Mouse (Mus musculus): ENCODE measurements at regions not wholly inside any gene's neighbourhood (a gene's known extent, or its start where the extent isn't known, plus 50 kb on each side); places are given as distances from the start of the nearest gene placed in this dataset.

DNA sequence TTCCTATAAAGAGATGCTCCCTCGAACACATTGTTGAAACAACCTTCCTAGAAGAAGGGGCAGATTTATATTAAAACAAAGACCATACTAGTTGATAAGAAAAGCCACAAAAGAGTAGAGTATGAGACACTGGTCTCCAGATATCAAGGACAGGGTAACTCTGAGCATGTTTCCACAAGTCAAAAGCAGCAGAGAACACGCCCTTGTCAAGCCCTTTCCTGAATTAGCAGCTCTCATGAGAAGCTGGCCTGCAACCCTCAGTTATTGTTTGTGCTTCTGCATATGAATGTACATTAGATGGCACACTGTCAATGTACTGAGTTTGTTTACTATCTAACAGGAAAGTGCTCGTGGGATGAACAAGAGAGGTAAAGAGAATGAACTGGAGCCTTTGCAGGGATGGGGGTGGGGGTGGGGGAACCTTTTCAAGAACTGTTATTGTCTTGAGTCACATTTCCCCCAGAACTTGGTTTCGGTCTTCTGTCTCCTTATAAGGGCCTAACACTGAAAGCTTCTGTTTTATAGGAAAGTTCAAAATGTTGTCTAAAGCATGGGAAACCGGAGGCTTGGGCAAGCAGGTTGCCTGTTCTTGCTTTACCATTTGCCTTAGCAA lies 228.6 kb upstream of the Zpld1 start:
- DNase-seq (ENCODE audit: low spot score): no peak
- no peaks in the 10 kb centered on the region for H3K36me3 ChIP-seq (ENCODE audit: control insufficient read depth, insufficient read depth, low read length)
- no peak overlapping the region for H3K9ac ChIP-seq (ENCODE audit: low read depth, low read length)
- H3K27me3 ChIP-seq (replicated peaks; ENCODE audit: control insufficient read depth, insufficient read depth, low read length): no peaks in the 10 kb centered on the region
- ATAC-seq (replicated peaks; ENCODE audit: low FRiP score): no peak
- H3K27ac ChIP-seq (ENCODE audit: low read depth, low read length): no peak overlapping the region
- H3K9me3 ChIP-seq (ENCODE audit: control insufficient read depth, low read length): no peaks in the 10 kb centered on the region
- no peak overlapping the region for H3K4me3 ChIP-seq (ENCODE audit: low read depth, low read length)
- no peaks in the 10 kb centered on the region for H3K4me1 ChIP-seq (replicated peaks; ENCODE audit: control insufficient read depth, insufficient read depth, low read length)
- 65% methylated on average over 5 of the region's 5 CpGs for WGBS
- H3K4me2 ChIP-seq: no peak overlapping the region

DNA sequence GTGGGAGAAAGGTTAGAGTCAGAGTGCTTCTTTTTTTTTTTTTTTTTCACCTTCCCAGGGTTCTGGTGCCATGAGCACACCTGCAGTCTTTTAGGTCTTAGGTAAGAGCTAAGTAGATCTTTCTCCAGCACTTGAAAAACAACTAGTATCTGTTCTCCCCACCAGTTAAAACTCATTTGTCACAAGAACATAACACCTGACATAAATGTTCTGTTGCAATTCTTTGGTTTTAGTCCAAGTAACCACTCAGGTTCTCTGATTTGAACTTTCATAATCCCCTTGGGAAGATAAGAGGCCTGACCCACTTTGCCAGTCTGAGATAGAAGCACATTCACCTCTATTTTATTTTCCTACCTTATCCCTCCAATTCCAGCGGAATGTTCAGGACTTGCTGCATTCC lies 225.5 kb upstream of the Zpld1 start:
- Histone ChIP-seq H3K4me3 (ENCODE audit: low read depth, low read length) (no peak overlapping the region), H3K36me3 (ENCODE audit: control insufficient read depth, insufficient read depth, low read length) (no peaks in the 10 kb centered on the region), H3K4me2 (no peak overlapping the region), H3K9me3 (ENCODE audit: control insufficient read depth, low read length) (no peaks in the 10 kb centered on the region), H3K9ac (ENCODE audit: low read depth, low read length) (no peak overlapping the region), H3K27ac (ENCODE audit: low read depth, low read length) (no peak overlapping the region), H3K27me3 (replicated peaks; ENCODE audit: control insufficient read depth, insufficient read depth, low read length) (no peaks in the 10 kb centered on the region), H3K4me1 (replicated peaks; ENCODE audit: control insufficient read depth, insufficient read depth, low read length) (no peaks in the 10 kb centered on the region)
- DNase-seq (ENCODE audit: low spot score): no peak
- ATAC-seq (replicated peaks; ENCODE audit: low FRiP score): no peak
- 80% methylated on average over 1 of the region's 1 CpGs for WGBS

DNA sequence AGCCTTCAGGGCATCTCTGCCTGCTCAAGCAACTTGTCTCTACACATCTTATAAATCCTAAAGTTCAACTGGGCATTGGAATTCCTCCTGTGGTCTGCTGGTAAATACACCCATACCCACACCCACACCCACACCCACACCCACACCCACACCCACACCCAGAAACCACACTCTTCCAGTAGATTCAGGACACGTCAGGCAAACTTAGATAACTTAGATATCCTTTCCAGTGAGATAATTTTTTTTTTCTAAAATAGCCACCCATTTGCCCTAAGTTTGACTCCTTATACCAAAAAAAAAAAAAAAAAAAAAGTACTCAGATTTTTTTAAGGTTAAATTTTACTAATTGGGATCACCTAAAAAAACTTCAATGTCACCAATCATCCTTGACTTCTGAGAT lies 224.5 kb upstream of the Zpld1 start:
- ATAC-seq (replicated peaks; ENCODE audit: low FRiP score): no peak
- H3K4me3 ChIP-seq (ENCODE audit: low read depth, low read length): no peak overlapping the region
- no peaks in the 10 kb centered on the region for H3K36me3 ChIP-seq (ENCODE audit: control insufficient read depth, insufficient read depth, low read length)
- no peaks in the 10 kb centered on the region for H3K9me3 ChIP-seq (ENCODE audit: control insufficient read depth, low read length)
- DNase-seq (ENCODE audit: low spot score): no peak
- H3K9ac ChIP-seq (ENCODE audit: low read depth, low read length): no peak overlapping the region
- 44% methylated on average over 1 of the region's 1 CpGs for WGBS
- no peak overlapping the region for H3K27ac ChIP-seq (ENCODE audit: low read depth, low read length)
- no peaks in the 10 kb centered on the region for H3K27me3 ChIP-seq (replicated peaks; ENCODE audit: control insufficient read depth, insufficient read depth, low read length)
- no peaks in the 10 kb centered on the region for H3K4me1 ChIP-seq (replicated peaks; ENCODE audit: control insufficient read depth, insufficient read depth, low read length)
- H3K4me2 ChIP-seq: no peak overlapping the region

DNA sequence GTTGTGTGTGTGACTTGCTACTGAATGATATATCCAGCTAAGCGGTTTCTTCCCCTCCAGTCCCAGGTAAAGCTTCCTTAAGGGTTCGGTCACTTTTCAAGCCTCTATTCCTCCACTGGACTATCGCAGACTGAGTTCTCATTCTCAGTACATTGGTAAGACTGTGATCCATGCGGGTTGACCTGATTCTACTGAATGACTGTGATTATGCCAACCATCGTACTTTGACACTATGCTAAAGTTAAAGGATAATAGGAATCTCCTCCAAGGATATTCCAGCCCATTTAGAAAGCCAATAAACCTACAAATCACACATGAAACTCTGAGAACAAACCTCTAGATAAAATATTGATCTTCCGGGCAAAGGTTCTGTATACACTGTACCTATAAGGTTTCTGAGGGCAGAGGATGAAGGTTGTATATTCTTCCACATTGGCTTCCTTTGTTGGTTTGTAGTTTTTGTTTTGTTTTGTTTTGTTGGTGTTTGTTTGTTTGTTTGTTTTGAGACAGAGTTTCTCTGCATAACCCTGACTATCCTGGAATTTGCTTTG lies 223.7 kb upstream of the Zpld1 start:
- no peak overlapping the region for H3K27ac ChIP-seq (ENCODE audit: low read depth, low read length)
- H3K27me3 ChIP-seq (replicated peaks; ENCODE audit: control insufficient read depth, insufficient read depth, low read length): no peaks in the 10 kb centered on the region
- no peak for ATAC-seq (replicated peaks; ENCODE audit: low FRiP score)
- H3K4me1 ChIP-seq (replicated peaks; ENCODE audit: control insufficient read depth, insufficient read depth, low read length): no peaks in the 10 kb centered on the region
- no peak for DNase-seq (ENCODE audit: low spot score)
- 89% methylated on average over 6 of the region's 6 CpGs for WGBS
- H3K9ac ChIP-seq (ENCODE audit: low read depth, low read length): no peak overlapping the region
- no peak overlapping the region for H3K4me2 ChIP-seq
- no peak overlapping the region for H3K4me3 ChIP-seq (ENCODE audit: low read depth, low read length)
- no peaks in the 10 kb centered on the region for H3K36me3 ChIP-seq (ENCODE audit: control insufficient read depth, insufficient read depth, low read length)
- H3K9me3 ChIP-seq (ENCODE audit: control insufficient read depth, low read length): no peaks in the 10 kb centered on the region

DNA sequence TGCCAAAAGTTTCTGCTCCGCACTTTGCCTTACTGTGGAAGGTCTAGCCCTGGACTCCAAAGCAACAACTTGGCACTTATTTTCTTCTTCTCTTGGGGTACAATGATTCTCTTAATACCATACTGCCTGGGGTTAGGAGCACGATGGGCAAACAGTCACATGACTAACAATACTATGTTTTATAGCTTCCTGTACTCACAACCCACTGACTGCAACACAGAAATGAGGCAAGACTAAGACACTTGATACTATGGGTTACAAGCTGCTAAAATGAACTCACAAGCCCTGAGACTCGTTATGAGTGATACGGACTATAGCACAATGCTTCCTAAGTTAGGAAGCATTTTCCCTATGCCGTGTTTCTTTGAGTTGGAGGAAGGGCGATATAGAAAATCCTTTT lies 222.3 kb upstream of the Zpld1 start:
- ATAC-seq (replicated peaks; ENCODE audit: low FRiP score) (no peak), DNase-seq (ENCODE audit: low spot score) (no peak)
- Histone ChIP-seq H3K9ac (ENCODE audit: low read depth, low read length) (no peak overlapping the region), H3K4me3 (ENCODE audit: low read depth, low read length) (no peak overlapping the region), H3K9me3 (ENCODE audit: control insufficient read depth, low read length) (no peaks in the 10 kb centered on the region), H3K4me1 (replicated peaks; ENCODE audit: control insufficient read depth, insufficient read depth, low read length) (no peaks in the 10 kb centered on the region), H3K27ac (ENCODE audit: low read depth, low read length) (no peak overlapping the region), H3K36me3 (ENCODE audit: control insufficient read depth, insufficient read depth, low read length) (no peaks in the 10 kb centered on the region), H3K27me3 (replicated peaks; ENCODE audit: control insufficient read depth, insufficient read depth, low read length) (no peaks in the 10 kb centered on the region), H3K4me2 (no peak overlapping the region)
- 87% methylated on average over 6 of the region's 6 CpGs for WGBS

DNA sequence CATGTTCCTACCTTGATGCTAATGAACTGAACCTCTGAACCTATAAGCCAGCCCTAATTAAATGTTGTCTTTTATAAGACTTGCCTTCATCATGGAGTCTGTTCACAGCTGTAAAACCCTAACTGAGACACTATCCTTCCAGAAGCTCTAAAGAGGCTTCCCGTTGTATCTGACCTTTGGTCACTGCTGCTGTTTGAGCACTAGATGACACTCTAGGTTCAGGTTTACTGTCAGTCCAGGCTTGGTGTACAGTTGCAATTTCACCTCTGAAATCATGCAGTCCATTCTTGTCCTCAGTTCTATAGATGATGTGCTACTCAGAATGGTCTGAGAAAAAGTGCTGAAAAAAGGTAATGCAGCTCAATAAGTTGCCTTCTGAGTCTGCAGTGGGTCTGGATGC lies 221.9 kb upstream of the Zpld1 start:
- WGBS: 69% methylated on average over 1 of the region's 1 CpGs
- DNase-seq (ENCODE audit: low spot score) (no peak), ATAC-seq (replicated peaks; ENCODE audit: low FRiP score) (no peak)
- Histone ChIP-seq H3K4me2 (no peak overlapping the region), H3K4me1 (replicated peaks; ENCODE audit: control insufficient read depth, insufficient read depth, low read length) (no peaks in the 10 kb centered on the region), H3K9ac (ENCODE audit: low read depth, low read length) (no peak overlapping the region), H3K9me3 (ENCODE audit: control insufficient read depth, low read length) (no peaks in the 10 kb centered on the region), H3K27ac (ENCODE audit: low read depth, low read length) (no peak overlapping the region), H3K27me3 (replicated peaks; ENCODE audit: control insufficient read depth, insufficient read depth, low read length) (no peaks in the 10 kb centered on the region), H3K36me3 (ENCODE audit: control insufficient read depth, insufficient read depth, low read length) (no peaks in the 10 kb centered on the region), H3K4me3 (ENCODE audit: low read depth, low read length) (no peak overlapping the region)

DNA sequence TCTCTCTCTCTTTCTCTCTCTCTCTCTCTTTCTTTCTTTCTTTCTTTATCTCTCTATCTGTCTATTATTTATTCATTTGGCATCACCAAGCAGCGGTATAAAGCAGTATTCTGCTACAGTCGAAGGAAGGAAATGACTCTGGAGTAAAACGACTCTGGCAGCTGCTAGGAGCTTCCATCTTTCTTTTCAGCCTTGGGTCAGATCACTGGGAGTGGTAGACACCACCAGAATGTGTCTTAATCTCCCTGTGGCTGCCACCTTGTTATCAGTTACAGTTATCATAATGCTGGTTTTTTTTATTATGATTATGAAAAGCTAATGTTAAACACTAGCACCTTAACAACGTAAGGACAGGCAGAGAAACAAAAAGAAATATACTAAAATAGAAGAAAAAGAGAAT lies 219.2 kb upstream of the Zpld1 start:
- DNase-seq (ENCODE audit: low spot score) (no peak), ATAC-seq (replicated peaks; ENCODE audit: low FRiP score) (no peak)
- no peak overlapping the region for H3K4me3 ChIP-seq (ENCODE audit: low read depth, low read length)
- H3K27me3 ChIP-seq (replicated peaks; ENCODE audit: control insufficient read depth, insufficient read depth, low read length): no peaks in the 10 kb centered on the region
- H3K4me2 ChIP-seq: no peak overlapping the region
- no peak overlapping the region for H3K27ac ChIP-seq (ENCODE audit: low read depth, low read length)
- no peaks in the 10 kb centered on the region for H3K9me3 ChIP-seq (ENCODE audit: control insufficient read depth, low read length)
- 66% methylated on average over 4 of the region's 4 CpGs for WGBS
- no peaks in the 10 kb centered on the region for H3K36me3 ChIP-seq (ENCODE audit: control insufficient read depth, insufficient read depth, low read length)
- no peaks in the 10 kb centered on the region for H3K4me1 ChIP-seq (replicated peaks; ENCODE audit: control insufficient read depth, insufficient read depth, low read length)
- H3K9ac ChIP-seq (ENCODE audit: low read depth, low read length): no peak overlapping the region

DNA sequence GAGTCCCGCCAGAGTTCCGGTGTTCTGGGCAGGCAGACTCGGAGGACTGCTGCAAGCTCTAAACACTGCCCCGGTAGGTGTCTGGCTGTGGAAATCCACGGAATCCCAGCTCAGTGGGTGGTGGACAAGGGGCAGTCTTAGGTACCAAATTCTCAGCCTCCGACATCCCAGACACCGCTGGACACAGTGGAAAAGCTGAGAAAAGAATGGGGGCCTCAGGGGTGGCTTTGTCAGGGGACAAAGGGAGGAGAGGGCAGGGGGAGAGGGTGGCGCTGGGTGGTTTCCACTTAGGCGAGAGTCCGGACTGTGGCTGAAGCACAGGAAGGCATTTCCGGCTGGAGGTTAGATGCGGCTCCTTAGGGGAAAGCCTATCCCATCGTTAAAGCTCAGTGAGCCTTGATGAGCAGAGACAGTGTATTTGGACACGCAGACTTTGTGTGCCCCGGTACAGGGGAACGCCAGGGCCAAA lies 217.5 kb upstream of the Zpld1 start:
- no peak for DNase-seq (ENCODE audit: low spot score)
- Histone ChIP-seq H3K27ac (ENCODE audit: low read depth, low read length) (no peak overlapping the region), H3K9ac (ENCODE audit: low read depth, low read length) (no peak overlapping the region), H3K27me3 (replicated peaks; ENCODE audit: control insufficient read depth, insufficient read depth, low read length) (no peaks in the 10 kb centered on the region), H3K4me2 (no peak overlapping the region), H3K36me3 (ENCODE audit: control insufficient read depth, insufficient read depth, low read length) (no peaks in the 10 kb centered on the region), H3K4me1 (replicated peaks; ENCODE audit: control insufficient read depth, insufficient read depth, low read length) (no peaks in the 10 kb centered on the region), H3K9me3 (ENCODE audit: control insufficient read depth, low read length) (no peaks in the 10 kb centered on the region), H3K4me3 (ENCODE audit: low read depth, low read length) (no peak overlapping the region)
- ATAC-seq (replicated peaks; ENCODE audit: low FRiP score): no peak
- 72% methylated on average over 16 of the region's 16 CpGs for WGBS

DNA sequence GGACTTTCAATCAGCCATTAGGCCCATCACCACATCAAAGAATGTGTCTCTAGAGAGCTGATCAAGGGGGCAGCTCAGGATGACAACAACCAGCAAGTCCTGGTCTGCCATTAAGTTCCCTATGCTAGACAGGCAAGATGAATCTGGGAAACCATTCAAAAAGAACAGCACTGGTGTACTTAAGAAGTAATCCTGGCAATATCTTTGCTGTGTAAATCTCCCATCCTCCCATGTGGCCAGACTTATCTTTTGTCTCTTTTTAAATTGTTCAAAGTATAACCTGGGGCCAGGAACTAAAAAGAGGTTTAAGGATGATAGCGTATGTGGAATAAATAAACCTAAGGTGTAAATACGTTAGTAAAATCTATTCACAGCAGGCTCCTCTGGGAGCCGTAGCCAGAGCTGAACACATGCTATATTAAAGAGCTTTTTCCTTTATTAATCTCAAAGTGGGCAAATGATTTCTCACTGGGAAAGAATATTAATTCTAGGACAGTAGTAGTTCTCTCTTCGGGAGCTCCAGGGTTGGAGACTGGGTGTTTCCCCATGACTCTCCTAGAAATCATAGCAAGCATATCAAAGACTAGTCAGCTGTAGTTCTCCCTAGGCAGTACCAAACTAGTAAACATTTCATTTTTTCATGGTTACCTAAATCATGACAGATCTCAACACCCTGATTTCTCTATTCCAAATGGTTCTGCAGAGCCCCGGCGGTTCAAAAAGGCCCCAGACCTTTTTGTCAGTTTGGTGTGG lies 216.8 kb upstream of the Zpld1 start:
- H3K36me3 ChIP-seq (ENCODE audit: control insufficient read depth, insufficient read depth, low read length): no peaks in the 10 kb centered on the region
- H3K27me3 ChIP-seq (replicated peaks; ENCODE audit: control insufficient read depth, insufficient read depth, low read length): no peaks in the 10 kb centered on the region
- no peak overlapping the region for H3K27ac ChIP-seq (ENCODE audit: low read depth, low read length)
- ATAC-seq (replicated peaks; ENCODE audit: low FRiP score) (no peak), DNase-seq (ENCODE audit: low spot score) (no peak)
- no peaks in the 10 kb centered on the region for H3K9me3 ChIP-seq (ENCODE audit: control insufficient read depth, low read length)
- H3K4me2 ChIP-seq: no peak overlapping the region
- no peaks in the 10 kb centered on the region for H3K4me1 ChIP-seq (replicated peaks; ENCODE audit: control insufficient read depth, insufficient read depth, low read length)
- no peak overlapping the region for H3K4me3 ChIP-seq (ENCODE audit: low read depth, low read length)
- WGBS: 90% methylated on average over 6 of the region's 6 CpGs
- H3K9ac ChIP-seq (ENCODE audit: low read depth, low read length): no peak overlapping the region
